Mouse (Mus musculus) liver, embryonic 14.5 days (tissue): ENCODE measurements around the gene Grpel1.

Source experiments
- CTCF ChIP-seq: IDR thresholded peaks from 2 replicates; pipeline ENCODE4 v1.5.1; 2016; ENCODE audit warnings: antibody characterized with exemption, low read depth, control low read depth
- EP300 ChIP-seq: IDR thresholded peaks from 2 replicates; pipeline ENCODE4 v1.6.1; 2016; ENCODE audit warnings: antibody characterized with exemption, low read depth

DNA sequence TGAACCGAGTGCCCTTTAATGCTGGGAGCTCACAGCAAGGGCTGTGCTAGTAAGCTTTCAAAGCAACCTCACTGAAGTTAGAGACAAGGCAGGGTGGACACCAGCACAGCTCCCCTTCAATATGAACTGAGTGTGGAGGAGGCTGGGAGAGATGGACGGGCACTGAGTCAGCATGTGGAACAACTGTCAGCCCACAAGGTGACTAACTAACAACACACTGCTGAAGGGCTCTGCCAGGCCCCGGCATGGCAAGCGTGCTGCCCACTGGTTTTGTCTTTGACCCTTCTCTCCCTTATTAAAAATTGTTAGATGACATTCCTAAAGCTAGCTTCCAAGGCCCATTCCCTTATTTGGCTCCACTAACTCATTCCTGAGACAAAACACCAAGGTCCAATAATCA lies 7.1 kb upstream of the Grpel1 start:
- TF ChIP-seq CTCF: no peak
- TF ChIP-seq EP300: no peak
